Mouse (Mus musculus): ENCODE data around the gene Pard3. TPM values are rescaled to one million over a fixed set of nuclear protein-coding genes. Genes with fewer than 3 reads are reported as not detected.

The Pard3 gene
- total RNA-seq, 1 experiment from 2014 or later, result not detected

- ATAC-seq (replicated peaks in 1 of 2; ENCODE audit: insufficient read depth in 1 of 2, low FRiP score in 2 of 2, low TSS enrichment in 1 of 2, low read depth in 1 of 2, poor library complexity in 2 of 2, severe bottlenecking in 2 of 2), result no peak
Observed at GRCm38 (mm10) chr8:127076511-127076910, 12.8 kb downstream of the Pard3 start.

GRCm38 (mm10) chr8:127079244-127079805 lies 15.6 kb downstream of the Pard3 start:
- ATAC-seq (replicated peaks in 1 of 2; ENCODE audit: insufficient read depth in 1 of 2, low FRiP score in 2 of 2, low TSS enrichment in 1 of 2, low read depth in 1 of 2, poor library complexity in 2 of 2, severe bottlenecking in 2 of 2), result no peak

- no peak for ATAC-seq (replicated peaks in 1 of 2; ENCODE audit: insufficient read depth in 1 of 2, low FRiP score in 2 of 2, low TSS enrichment in 1 of 2, low read depth in 1 of 2, poor library complexity in 2 of 2, severe bottlenecking in 2 of 2)
Observed at GRCm38 (mm10) chr8:127081297-127081696, 17.6 kb downstream of the Pard3 start.

GRCm38 (mm10) chr8:127082486-127082885 lies 18.8 kb downstream of the Pard3 start:
- ATAC-seq (replicated peaks in 1 of 2; ENCODE audit: insufficient read depth in 1 of 2, low FRiP score in 2 of 2, low TSS enrichment in 1 of 2, low read depth in 1 of 2, poor library complexity in 2 of 2, severe bottlenecking in 2 of 2), result no peak

- no peak for ATAC-seq (replicated peaks in 1 of 2; ENCODE audit: insufficient read depth in 1 of 2, low FRiP score in 2 of 2, low TSS enrichment in 1 of 2, low read depth in 1 of 2, poor library complexity in 2 of 2, severe bottlenecking in 2 of 2)
Observed at GRCm38 (mm10) chr8:127084565-127084964, 20.9 kb downstream of the Pard3 start.

- ATAC-seq (replicated peaks in 1 of 2; ENCODE audit: insufficient read depth in 1 of 2, low FRiP score in 2 of 2, low TSS enrichment in 1 of 2, low read depth in 1 of 2, poor library complexity in 2 of 2, severe bottlenecking in 2 of 2), result no peak
Observed at GRCm38 (mm10) chr8:127087434-127087833, 23.7 kb downstream of the Pard3 start.

GRCm38 (mm10) chr8:127088372-127088771 lies 24.7 kb downstream of the Pard3 start:
- ATAC-seq (replicated peaks in 1 of 2; ENCODE audit: insufficient read depth in 1 of 2, low FRiP score in 2 of 2, low TSS enrichment in 1 of 2, low read depth in 1 of 2, poor library complexity in 2 of 2, severe bottlenecking in 2 of 2), result no peak

- no peak for ATAC-seq (replicated peaks in 1 of 2; ENCODE audit: insufficient read depth in 1 of 2, low FRiP score in 2 of 2, low TSS enrichment in 1 of 2, low read depth in 1 of 2, poor library complexity in 2 of 2, severe bottlenecking in 2 of 2)
Observed at GRCm38 (mm10) chr8:127089021-127089420, 25.3 kb downstream of the Pard3 start.

GRCm38 (mm10) chr8:127090435-127090834 lies 26.7 kb downstream of the Pard3 start:
- ATAC-seq (replicated peaks in 1 of 2; ENCODE audit: insufficient read depth in 1 of 2, low FRiP score in 2 of 2, low TSS enrichment in 1 of 2, low read depth in 1 of 2, poor library complexity in 2 of 2, severe bottlenecking in 2 of 2), result no peak

GRCm38 (mm10) chr8:127091936-127092335 lies 28.2 kb downstream of the Pard3 start:
- ATAC-seq (replicated peaks in 1 of 2; ENCODE audit: insufficient read depth in 1 of 2, low FRiP score in 2 of 2, low TSS enrichment in 1 of 2, low read depth in 1 of 2, poor library complexity in 2 of 2, severe bottlenecking in 2 of 2), result no peak

GRCm38 (mm10) chr8:127092383-127093112 lies 28.9 kb downstream of the Pard3 start:
- no peak for ATAC-seq (replicated peaks in 1 of 2; ENCODE audit: insufficient read depth in 1 of 2, low FRiP score in 2 of 2, low TSS enrichment in 1 of 2, low read depth in 1 of 2, poor library complexity in 2 of 2, severe bottlenecking in 2 of 2)

GRCm38 (mm10) chr8:127093113-127093426 lies 29.4 kb downstream of the Pard3 start:
- ATAC-seq (replicated peaks in 1 of 2; ENCODE audit: insufficient read depth in 1 of 2, low FRiP score in 2 of 2, low TSS enrichment in 1 of 2, low read depth in 1 of 2, poor library complexity in 2 of 2, severe bottlenecking in 2 of 2), result no peak

- ATAC-seq (replicated peaks in 1 of 2; ENCODE audit: insufficient read depth in 1 of 2, low FRiP score in 2 of 2, low TSS enrichment in 1 of 2, low read depth in 1 of 2, poor library complexity in 2 of 2, severe bottlenecking in 2 of 2), result no peak
Observed at GRCm38 (mm10) chr8:127095763-127096162, 32.1 kb downstream of the Pard3 start.

GRCm38 (mm10) chr8:127099439-127100090 lies 35.9 kb downstream of the Pard3 start:
- no peak for ATAC-seq (replicated peaks in 1 of 2; ENCODE audit: insufficient read depth in 1 of 2, low FRiP score in 2 of 2, low TSS enrichment in 1 of 2, low read depth in 1 of 2, poor library complexity in 2 of 2, severe bottlenecking in 2 of 2)

- ATAC-seq (replicated peaks in 1 of 2; ENCODE audit: insufficient read depth in 1 of 2, low FRiP score in 2 of 2, low TSS enrichment in 1 of 2, low read depth in 1 of 2, poor library complexity in 2 of 2, severe bottlenecking in 2 of 2), result no peak
Observed at GRCm38 (mm10) chr8:127103256-127103655, 39.6 kb downstream of the Pard3 start.

- ATAC-seq (replicated peaks in 1 of 2; ENCODE audit: insufficient read depth in 1 of 2, low FRiP score in 2 of 2, low TSS enrichment in 1 of 2, low read depth in 1 of 2, poor library complexity in 2 of 2, severe bottlenecking in 2 of 2), result no peak
Observed at GRCm38 (mm10) chr8:127104616-127105015, 40.9 kb downstream of the Pard3 start.

GRCm38 (mm10) chr8:127107928-127108327 lies 44.2 kb downstream of the Pard3 start:
- ATAC-seq (replicated peaks in 1 of 2; ENCODE audit: insufficient read depth in 1 of 2, low FRiP score in 2 of 2, low TSS enrichment in 1 of 2, low read depth in 1 of 2, poor library complexity in 2 of 2, severe bottlenecking in 2 of 2), result no peak

- no peak for ATAC-seq (replicated peaks in 1 of 2; ENCODE audit: insufficient read depth in 1 of 2, low FRiP score in 2 of 2, low TSS enrichment in 1 of 2, low read depth in 1 of 2, poor library complexity in 2 of 2, severe bottlenecking in 2 of 2)
Observed at GRCm38 (mm10) chr8:127113209-127113608, 49.5 kb downstream of the Pard3 start.

- no peak for ATAC-seq (replicated peaks in 1 of 2; ENCODE audit: insufficient read depth in 1 of 2, low FRiP score in 2 of 2, low TSS enrichment in 1 of 2, low read depth in 1 of 2, poor library complexity in 2 of 2, severe bottlenecking in 2 of 2)
Observed at GRCm38 (mm10) chr8:127115837-127116236, 52.1 kb downstream of the Pard3 start.

Measured in hematopoietic stem cell, adult 5-6 weeks (primary cell).